Mouse (Mus musculus) hindbrain, embryonic 12.5 days (tissue): ENCODE measurements around the gene Ddx4. TPM values are rescaled to one million over a fixed set of nuclear protein-coding genes. Genes with fewer than 3 reads are reported as not detected.
"Not testable (repeated sequence)": the region's sequence is repeated elsewhere in the genome, so short reads cannot be mapped to it uniquely, and the experiment has no call there.

Source experiments
- ATAC-seq: fragments of 200-750 bp; cut with Nextera tagmentation; 2 replicates; pipeline ENCODE4 v1.8.0; 2017; ENCODE audit warnings: moderate TSS enrichment; ENCODE audit not compliant: low FRiP score
- H3K27ac ChIP-seq: fragments of 300-500 bp; sonication (generic); 2 replicates; pipeline ENCODE4 v1.5.1; 2016; ENCODE audit warnings: mild to moderate bottlenecking
- H3K27me3 ChIP-seq: fragments of 300-500 bp; sonication (generic); 2 replicates; pipeline ENCODE4 v1.6.1; 2016; ENCODE audit warnings: mild to moderate bottlenecking
- H3K36me3 ChIP-seq: fragments of 300-500 bp; sonication (generic); 2 replicates; pipeline ENCODE4 v1.6.1; 2016; ENCODE audit warnings: mild to moderate bottlenecking
- H3K4me1 ChIP-seq: fragments of 300-500 bp; sonication (generic); 2 replicates; pipeline ENCODE4 v1.6.1; 2016
- H3K4me2 ChIP-seq: fragments of 300-500 bp; sonication (generic); replicated peaks from 2 replicates; pipeline ENCODE4 v1.6.1; 2016; ENCODE audit warnings: mild to moderate bottlenecking
- H3K4me3 ChIP-seq: fragments of 300-500 bp; sonication (generic); 2 replicates; pipeline ENCODE4 v1.5.1; 2016; ENCODE audit warnings: mild to moderate bottlenecking
- H3K9ac ChIP-seq: fragments of 300-500 bp; sonication (generic); 2 replicates; pipeline ENCODE4 v1.6.1; 2016; ENCODE audit warnings: mild to moderate bottlenecking, moderate library complexity
- H3K9me3 ChIP-seq: fragments of 300-500 bp; sonication (generic); replicated peaks from 2 replicates; pipeline ENCODE4 v1.6.1; 2016; ENCODE audit warnings: mild to moderate bottlenecking
- WGBS: fragments of 180-500 bp; shearing (Covaris S2); methylation state at CpG from one replicate; pipeline ENCODE4 v1.1.7; 2016; 5-methylcytosine and 5-hydroxymethylcytosine counted together
- polyA plus RNA-seq: library from polyadenylated mRNA; unstranded; fragments of >200 nt; fragmentation: Nextera tagmentation; extraction: Ambion mirVana; gene quantifications from 2 replicates; pipeline ENCODE4 v1.2.1, GENCODE M21; 2016

Ddx4 gene
- polyA plus RNA-seq, 1 experiment from 2014 or later, result 0.71 TPM

DNA sequence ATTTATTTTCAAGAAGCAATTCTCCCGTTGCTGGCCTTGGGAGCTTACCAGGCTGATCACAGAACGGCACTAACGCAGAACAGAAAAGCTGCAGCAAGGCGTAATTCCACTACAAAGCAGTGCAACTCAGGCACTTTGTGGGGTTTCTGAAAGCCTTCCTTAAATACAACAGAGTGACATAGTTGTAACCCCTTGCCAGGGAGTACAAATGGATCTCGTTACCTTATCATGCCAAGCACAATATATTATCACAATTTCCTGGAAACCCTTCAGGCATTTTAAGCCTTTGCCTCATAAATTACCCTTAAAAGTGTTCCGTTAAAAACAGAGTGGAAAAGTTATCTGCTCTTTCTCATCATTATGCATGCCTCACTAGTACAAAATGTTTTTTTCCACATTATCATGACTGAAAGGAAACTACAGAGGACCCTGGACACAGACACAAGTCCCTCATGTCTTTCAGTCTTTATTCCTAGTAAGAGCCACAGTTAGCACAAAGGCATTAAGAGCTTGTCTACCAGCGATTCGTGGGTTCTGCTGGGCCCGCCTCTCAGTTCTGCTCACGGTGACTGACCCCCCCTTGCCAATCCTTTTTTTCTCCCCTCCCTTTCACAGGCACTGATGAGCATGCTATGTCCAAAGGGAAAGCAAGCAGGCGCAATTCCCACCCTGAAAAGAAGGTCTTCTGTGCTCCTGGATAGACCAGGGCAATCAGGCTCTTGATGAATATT, 71.5 kb downstream of the Ddx4 start:
- no peak overlapping the region for H3K4me2 ChIP-seq
- 52% methylated on average over 11 of the region's 11 CpGs for WGBS
- H3K4me1 ChIP-seq, result no peaks in the 10 kb centered on the region
- ATAC-seq, result no peak
- H3K9ac ChIP-seq, result no peak overlapping the region
- no peaks in the 10 kb centered on the region for H3K27me3 ChIP-seq
- H3K9me3 ChIP-seq, result no peaks in the 10 kb centered on the region
- no peak overlapping the region for H3K4me3 ChIP-seq
- H3K27ac ChIP-seq, result no peak overlapping the region
- no peaks in the 10 kb centered on the region for H3K36me3 ChIP-seq

DNA sequence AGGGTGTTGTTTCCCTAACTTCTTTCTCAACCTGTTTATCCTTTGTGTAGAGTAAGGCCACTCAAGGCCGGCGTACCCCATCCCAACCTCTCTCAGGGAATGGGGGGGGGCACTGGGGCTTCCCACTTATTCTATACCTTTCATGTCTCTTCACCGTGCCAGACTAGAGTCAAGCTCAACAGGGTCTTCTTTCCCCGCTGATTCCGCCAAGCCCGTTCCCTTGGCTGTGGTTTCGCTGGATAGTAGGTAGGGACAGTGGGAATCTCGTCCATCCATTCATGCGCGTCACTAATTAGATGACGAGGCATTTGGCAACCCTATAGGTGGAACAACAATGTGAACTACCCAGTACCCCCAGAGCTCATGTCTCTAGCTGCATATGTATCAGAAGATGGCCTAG, 74.2 kb downstream of the Ddx4 start:
- 95% methylated on average over 11 of the region's 11 CpGs for WGBS
- ATAC-seq, H3K4me2 ChIP-seq: not testable (repeated sequence)

DNA sequence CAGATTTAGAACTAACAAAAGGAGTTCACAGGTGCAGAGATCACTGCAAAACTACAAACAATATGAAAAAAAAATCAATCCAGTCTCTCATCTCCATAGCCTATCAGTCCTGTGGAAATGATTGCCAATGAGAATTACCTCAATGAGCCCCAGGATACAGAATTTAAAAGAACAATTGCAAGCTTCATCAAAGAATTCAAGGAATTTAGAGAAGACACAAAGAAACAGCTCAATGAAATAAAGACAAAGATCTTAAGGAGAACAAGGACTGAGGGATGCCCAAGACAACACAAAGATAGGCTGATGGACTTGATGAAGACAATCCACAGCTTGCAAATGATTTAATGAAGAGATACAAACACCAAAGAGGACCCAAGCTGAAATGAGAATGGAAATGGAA, 78.5 kb downstream of the Ddx4 start:
- Histone ChIP-seq H3K4me2 (no peak overlapping the region), H3K36me3 (no peaks in the 10 kb centered on the region), H3K9me3 (no peaks in the 10 kb centered on the region), H3K4me1 (no peaks in the 10 kb centered on the region), H3K27ac (no peak overlapping the region), H3K9ac (no peak overlapping the region), H3K4me3 (no peak overlapping the region), H3K27me3 (no peaks in the 10 kb centered on the region)
- no peak for ATAC-seq

More for the DNA sequence above, 74.2 kb downstream of the Ddx4 start:
- H3K27me3 ChIP-seq, H3K9me3 ChIP-seq, H3K4me1 ChIP-seq, H3K9ac ChIP-seq, H3K4me3 ChIP-seq, H3K36me3 ChIP-seq, H3K27ac ChIP-seq: not testable (repeated sequence)

DNA sequence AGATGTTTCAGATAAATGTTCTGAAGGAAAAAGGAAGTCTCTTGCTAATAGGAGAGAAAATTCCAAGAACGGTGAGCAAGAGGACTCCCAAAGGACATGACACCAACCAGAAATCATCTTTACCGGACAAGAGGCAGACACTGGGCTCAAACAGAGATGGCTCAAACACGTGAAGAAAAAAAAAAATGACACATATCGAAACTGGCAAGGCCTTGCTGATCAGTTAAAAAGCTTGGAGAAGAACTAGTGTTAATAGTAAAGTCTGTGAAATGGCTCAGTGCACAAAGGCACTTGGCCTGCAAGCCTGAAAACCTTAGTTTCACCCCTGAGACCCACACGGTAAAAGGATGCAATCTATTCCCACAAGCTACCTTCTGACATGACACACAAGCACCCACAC, 81.5 kb downstream of the Ddx4 start:
- H3K9ac ChIP-seq, result no peak overlapping the region
- 72% methylated on average over 5 of the region's 5 CpGs for WGBS
- no peak overlapping the region for H3K4me2 ChIP-seq
- H3K4me1 ChIP-seq, result no peaks in the 10 kb centered on the region
- no peak for ATAC-seq
- H3K27ac ChIP-seq, result no peak overlapping the region
- H3K9me3 ChIP-seq, result no peaks in the 10 kb centered on the region
- no peaks in the 10 kb centered on the region for H3K36me3 ChIP-seq
- H3K4me3 ChIP-seq, result no peak overlapping the region
- H3K27me3 ChIP-seq, result no peaks in the 10 kb centered on the region

DNA sequence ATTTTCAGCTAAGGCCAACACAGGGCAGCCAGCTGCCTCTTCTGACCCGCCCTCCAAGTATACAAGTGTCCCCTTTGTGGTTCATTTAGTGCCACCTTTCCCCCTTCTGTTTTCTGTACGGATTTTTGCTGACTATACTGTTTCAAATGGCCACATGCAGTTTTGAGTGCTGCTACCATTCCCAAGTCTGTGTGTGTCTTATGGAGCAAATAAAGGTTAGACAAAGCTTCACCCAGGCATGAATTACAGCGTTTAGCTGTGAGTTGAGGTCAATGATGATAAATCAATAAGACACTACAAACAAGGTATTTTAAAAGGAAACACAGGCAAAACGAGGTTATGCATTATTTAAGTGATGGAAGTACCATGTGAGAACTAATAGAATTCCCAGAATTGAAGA, 82.7 kb downstream of the Ddx4 start:
- no peak overlapping the region for H3K4me3 ChIP-seq

DNA sequence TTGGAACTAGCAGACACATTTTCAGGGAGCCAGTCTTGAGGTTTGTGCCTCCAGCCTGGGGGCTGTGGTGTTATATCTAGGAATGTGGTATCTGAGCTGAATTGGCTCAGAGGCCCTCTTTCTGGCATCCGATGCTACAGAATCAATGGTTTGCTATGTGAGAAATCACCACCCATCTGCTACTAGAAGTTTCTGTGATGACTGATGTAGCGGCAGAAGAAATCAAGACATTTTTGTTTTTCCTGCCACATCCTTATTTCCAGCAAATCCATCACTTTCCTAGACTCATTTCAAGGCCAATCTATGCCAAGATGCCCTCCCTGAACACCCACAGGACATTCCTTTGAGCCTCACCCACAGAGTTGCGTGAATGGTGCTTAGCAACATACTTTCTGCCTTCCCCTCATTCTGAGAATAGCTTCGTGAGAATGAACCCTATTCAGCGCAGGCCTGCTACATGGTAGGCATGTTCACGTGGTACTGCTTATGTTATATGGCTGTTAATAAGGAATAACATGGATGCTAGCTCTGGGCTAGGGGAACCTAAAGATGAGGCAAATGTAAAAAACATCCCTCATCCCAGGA, 91.6 kb downstream of the Ddx4 start:
- ATAC-seq, result no peak
- Histone ChIP-seq H3K4me2 (no peak overlapping the region), H3K27me3 (no peaks in the 10 kb centered on the region), H3K9ac (no peak overlapping the region), H3K4me1 (no peaks in the 10 kb centered on the region), H3K27ac (no peak overlapping the region), H3K36me3 (no peaks in the 10 kb centered on the region), H3K4me3 (no peak overlapping the region), H3K9me3 (no peaks in the 10 kb centered on the region)
- 82% methylated on average over 6 of the region's 6 CpGs for WGBS

More for the DNA sequence above, 82.7 kb downstream of the Ddx4 start:
- 47% methylated on average over 4 of the region's 4 CpGs for WGBS
- Histone ChIP-seq H3K27me3 (no peaks in the 10 kb centered on the region), H3K4me1 (no peaks in the 10 kb centered on the region), H3K27ac (no peak overlapping the region), H3K9me3 (no peaks in the 10 kb centered on the region), H3K36me3 (no peaks in the 10 kb centered on the region), H3K4me2 (no peak overlapping the region), H3K9ac (no peak overlapping the region)
- no peak for ATAC-seq

DNA sequence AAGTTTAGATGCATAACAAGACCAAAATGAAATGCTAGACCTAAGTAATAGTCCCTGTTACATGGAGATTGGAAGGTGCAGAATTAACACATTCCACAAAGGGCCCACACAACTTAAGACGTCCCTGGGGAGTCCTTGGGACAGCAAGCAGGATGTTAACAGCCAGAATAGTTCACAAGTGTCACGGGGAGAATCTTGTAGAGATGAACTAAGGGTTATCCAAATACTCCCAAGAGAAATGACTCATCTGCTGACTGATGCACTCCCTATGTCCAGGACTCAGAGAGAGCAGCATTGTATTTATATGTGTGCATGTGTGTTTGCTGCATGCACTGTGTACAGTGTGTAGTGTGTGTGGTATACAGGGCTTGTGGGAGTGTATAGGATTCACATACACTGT, 95.8 kb downstream of the Ddx4 start:
- no peak for ATAC-seq
- H3K9ac ChIP-seq, result no peak overlapping the region
- no peak overlapping the region for H3K4me3 ChIP-seq
- no peaks in the 10 kb centered on the region for H3K9me3 ChIP-seq
- no peaks in the 10 kb centered on the region for H3K4me1 ChIP-seq
- no peaks in the 10 kb centered on the region for H3K36me3 ChIP-seq
- no peaks in the 10 kb centered on the region for H3K27me3 ChIP-seq
- no peak overlapping the region for H3K27ac ChIP-seq
- H3K4me2 ChIP-seq, result no peak overlapping the region
- WGBS, result 54% methylated on average over 2 of the region's 2 CpGs

DNA sequence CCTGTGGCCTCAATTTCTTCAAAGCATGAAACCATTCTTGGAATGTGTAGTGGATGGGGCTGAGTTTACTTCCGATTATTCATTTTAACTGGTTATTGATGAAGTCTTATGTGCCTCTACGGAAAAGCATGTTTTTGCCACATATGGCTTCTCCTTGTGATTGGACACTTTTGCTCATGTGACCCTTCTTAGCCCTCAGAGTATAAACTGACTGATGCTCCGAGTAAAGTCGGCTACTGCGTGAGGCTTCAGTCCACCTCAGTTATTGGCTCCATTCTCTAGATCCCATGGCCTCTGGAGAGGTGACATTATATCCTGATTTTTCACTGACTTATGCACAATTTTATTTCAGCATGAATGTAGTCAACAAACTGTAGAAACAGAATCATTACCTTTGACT, 99.0 kb downstream of the Ddx4 start:
- WGBS, result 92% methylated on average over 5 of the region's 5 CpGs

DNA sequence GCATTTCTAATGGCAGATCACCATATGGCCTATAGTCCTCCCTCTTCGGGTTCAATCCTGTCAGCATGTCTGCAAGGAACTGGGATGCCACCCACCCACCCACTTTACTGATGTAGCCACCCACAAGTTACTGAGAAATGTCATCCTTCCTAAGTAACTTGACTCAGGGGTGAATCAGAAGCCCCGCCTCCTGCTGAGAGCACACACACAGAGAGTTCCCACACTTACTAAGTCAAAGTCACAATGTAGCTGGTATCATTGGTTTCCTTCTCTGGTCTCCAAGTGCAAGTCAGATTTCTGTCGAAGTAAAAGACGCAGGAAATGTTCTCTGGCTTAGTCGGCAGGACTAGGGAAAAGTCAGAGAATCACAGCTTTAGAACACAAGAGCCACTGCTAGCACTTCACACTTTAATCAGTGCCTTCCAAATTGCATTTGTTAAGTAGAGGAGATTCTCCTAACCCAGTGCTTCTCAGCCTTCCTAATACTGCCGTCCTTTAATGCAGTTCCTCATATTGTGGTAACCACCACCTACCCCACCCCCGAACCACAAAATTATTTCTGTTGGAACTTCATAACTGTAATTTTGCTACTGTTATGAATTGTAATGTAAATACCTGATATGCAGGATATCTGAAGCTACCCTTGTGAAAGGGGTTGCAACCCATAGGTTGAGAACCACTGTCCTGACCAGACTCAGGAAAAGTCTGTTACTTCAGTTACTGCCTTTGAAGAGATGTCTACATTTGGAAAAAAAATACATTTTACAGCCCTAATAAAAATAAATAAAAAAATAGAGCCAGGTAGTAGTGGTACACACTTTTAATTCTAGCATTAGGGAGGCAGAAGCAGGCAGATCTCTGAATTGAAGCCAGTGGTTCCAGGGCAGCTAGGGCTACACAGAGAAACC, 100.4 kb downstream of the Ddx4 start:
- WGBS, result 83% methylated on average over 7 of the region's 7 CpGs
- ATAC-seq, result no peak
- Histone ChIP-seq H3K27ac (no peak overlapping the region), H3K4me3 (no peak overlapping the region), H3K4me1 (no peaks in the 10 kb centered on the region), H3K27me3 (no peaks in the 10 kb centered on the region), H3K9me3 (no peaks in the 10 kb centered on the region), H3K4me2 (no peak overlapping the region), H3K9ac (no peak overlapping the region), H3K36me3 (no peaks in the 10 kb centered on the region)

More for the DNA sequence above, 99.0 kb downstream of the Ddx4 start:
- Histone ChIP-seq H3K4me2 (no peak overlapping the region), H3K9ac (no peak overlapping the region), H3K4me3 (no peak overlapping the region), H3K9me3 (no peaks in the 10 kb centered on the region), H3K27ac (no peak overlapping the region), H3K36me3 (no peaks in the 10 kb centered on the region), H3K27me3 (no peaks in the 10 kb centered on the region), H3K4me1 (no peaks in the 10 kb centered on the region)
- ATAC-seq, result no peak

Other genes with a start within 250 kb of the Ddx4 start
- gene Il6st, start 188.4 kb downstream of the Ddx4 start, polyA plus RNA-seq, result 40.4 and 53.4 TPM in 2 replicates
- gene Il31ra, start 58.1 kb downstream of the Ddx4 start, polyA plus RNA-seq, result not detected in 2 replicates
- 22.9 and 25.2 TPM in 2 replicates for gene Slc38a9, start 8.3 kb upstream of the Ddx4 start, polyA plus RNA-seq
- gene Plpp1, start 148.3 kb upstream of the Ddx4 start, polyA plus RNA-seq, result 31.5 and 37.6 TPM in 2 replicates